Mouse (Mus musculus) CD4-positive, CD25-positive, alpha-beta regulatory T cell, adult 2 months (primary cell): Measurements from ENCODE around the gene Pdzd7.

Experiments used
- DNase-seq: peaks from one replicate; pipeline ENCODE4 v3.0.0-alpha.2; 2012; ENCODE audit warnings: low read depth, low spot score

Pdzd7 gene

GRCm38 (mm10) chr19:45045651-45046050 is at the start of gene Pdzd7:
TSS of gene Pdzd7 (minus strand) at chr19:45045717.
- no peak for DNase-seq

- DNase-seq, result peak; percentile 75
Observed at GRCm38 (mm10) chr19:45081841-45082550, 36.5 kb upstream of the Pdzd7 start.

GRCm38 (mm10) chr19:45081279-45081678 is 35.8 kb upstream of the Pdzd7 start:
- DNase-seq, result peak; percentile 85

GRCm38 (mm10) chr19:45080711-45081110 is 35.2 kb upstream of the Pdzd7 start:
- DNase-seq, result peak; percentile 29

DNA sequence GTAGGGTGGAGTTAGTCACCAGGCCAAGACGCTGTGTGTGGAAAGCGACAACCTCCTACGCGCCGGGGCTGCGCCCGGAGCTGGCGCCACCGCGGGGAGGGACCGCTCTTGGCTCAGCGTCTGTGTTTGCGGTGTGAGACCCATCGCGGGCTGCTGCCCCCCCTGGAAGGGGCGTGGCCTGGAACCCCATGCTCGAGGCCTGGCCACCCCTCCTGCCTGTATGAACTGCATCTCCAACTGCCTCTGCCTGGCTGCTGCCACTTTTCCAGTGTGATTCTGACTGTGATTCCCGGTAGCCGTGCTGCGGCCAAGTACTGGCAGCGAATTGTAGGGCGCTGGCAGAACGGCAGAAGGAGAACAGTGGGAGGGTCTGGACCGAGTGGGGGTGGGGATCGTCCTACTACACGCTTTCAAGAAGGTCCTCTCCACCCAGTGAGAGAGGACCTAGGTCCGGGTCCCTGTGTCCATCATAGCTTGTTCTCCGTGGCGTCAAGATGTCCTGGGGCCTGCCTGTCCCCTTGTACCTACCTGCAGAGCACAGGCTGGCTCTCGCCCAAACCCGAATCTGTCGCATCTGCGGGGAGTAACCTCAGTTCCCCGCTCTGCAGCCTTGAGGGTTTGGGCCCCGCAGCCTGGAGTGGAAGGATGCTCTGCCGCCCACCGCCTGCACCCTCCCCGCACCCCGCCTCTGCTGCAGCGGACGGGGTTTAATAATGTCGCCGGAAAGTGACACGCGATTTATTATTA is 34.4 kb upstream of the Pdzd7 start:
- peak; percentile 88 for DNase-seq

GRCm38 (mm10) chr19:45078971-45079764 is 33.7 kb upstream of the Pdzd7 start:
- peak; percentile 67 for DNase-seq

DNA sequence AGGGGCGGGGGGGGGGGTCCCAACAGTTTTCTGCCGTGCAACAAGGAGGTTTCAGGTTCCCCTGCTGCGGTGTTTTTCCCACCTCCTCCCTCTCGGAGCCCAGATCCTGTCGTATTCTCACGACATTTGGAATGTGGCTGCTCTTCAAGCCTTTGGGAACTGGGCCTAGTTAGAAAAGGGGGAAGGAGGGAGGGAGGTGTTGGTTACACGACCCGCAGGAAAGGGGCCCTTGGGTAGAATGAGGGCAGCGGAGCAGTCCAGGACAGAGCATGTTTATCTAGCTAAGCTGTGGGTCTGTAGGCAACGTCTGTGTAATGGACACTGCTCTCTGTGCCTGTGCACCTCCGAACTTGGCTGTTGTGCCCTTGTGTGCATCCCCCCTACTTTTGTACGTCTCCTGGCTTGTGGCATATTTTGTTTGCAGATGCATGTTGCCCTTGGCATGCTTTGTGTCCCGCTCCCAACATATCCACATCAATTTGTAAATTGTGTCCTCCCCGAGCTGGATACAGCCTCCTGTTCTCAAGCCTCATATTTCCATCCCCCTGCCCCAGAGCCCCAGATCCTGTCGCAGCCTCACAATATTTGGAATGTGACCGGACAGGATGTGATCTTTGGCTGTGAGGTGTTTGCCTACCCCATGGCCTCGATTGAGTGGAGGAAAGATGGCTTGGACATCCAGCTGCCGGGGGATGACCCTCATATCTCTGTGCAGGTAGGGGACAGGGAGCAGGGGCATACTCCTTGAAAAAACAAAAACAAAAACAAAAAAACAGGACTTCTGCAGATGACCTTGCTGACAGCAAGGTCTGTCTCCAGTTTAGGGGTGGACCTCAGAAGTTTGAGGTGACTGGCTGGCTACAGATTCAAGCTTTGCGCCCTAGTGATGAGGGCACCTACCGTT is 32.5 kb upstream of the Pdzd7 start:
- peak; percentile 16 for DNase-seq

DNA sequence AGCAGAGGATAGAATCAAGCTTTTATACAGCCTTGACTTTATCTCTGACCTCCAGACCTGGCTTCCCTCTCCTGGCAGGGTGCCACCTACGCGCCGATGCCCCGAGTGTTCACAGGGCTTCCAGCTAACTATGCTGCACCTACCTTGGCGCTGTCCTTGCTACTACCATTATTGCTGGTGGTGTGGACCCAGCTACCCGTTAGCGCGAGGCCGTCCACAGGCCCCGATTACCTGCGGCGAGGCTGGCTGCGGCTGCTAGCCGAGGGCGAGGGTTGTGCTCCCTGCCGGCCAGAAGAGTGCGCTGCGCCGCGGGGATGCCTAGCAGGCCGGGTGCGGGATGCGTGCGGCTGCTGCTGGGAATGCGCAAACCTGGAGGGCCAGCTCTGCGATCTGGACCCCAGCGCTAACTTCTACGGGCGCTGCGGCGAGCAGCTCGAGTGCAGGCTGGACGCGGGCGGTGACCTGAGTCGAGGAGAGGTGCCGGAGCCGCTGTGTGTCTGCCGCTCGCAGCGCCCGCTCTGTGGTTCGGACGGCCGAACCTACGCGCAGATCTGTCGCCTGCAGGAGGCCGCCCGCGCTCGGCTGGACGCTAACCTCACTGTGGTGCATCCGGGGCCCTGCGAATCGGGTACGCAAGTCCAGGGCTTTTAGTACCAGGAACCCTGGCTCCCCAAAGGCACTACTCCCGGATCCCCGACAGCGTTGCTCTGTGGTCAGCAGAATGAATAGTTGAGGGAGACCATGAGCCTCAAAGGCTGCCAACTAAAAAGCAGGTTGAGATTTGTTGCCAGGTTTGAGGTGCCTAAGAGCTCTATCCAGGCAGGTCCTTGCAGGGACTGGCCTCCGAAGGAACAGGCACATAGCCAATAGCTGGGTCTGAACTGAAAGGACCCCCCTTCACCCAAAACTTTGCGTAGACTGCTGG is 31.3 kb upstream of the Pdzd7 start:
- DNase-seq, result peak; percentile 74

GRCm38 (mm10) chr19:45076036-45076575 is 30.6 kb upstream of the Pdzd7 start:
- DNase-seq, result peak; percentile 56

DNA sequence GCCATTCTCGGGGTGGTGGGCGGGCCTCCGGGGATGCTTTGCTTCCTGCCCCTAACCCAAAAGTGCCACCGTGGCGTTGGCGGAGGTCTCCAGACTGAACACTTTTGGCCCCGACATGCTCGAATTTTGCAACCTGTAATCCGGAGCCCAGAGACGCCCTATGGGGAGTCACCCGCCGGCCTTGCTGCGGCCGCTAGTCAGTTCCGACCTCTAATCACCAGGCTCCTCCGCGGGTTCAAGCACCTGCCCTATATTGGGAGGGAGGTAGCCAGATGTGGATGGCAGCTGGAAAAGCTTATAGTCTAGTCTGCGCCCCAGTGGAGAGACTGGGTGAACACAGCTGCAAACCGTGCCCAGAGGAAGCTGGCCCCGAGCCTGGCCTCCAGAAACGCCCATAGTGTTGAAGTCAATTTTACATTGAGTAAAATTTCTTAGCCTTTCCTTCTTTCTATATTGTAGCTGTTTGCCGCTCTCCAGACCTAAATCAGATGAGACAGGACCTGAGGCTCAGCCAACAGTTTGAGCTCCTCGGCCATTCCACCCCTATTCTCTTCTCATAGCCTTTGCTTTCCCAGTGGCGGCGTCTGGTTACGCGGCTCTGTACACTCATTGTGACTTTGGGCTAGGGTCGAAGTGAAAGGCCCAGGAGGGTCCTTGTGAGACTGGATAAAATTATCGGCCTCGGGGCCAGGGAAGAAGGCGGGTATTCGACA is 30.0 kb upstream of the Pdzd7 start:
- DNase-seq, result peak; percentile 37

DNA sequence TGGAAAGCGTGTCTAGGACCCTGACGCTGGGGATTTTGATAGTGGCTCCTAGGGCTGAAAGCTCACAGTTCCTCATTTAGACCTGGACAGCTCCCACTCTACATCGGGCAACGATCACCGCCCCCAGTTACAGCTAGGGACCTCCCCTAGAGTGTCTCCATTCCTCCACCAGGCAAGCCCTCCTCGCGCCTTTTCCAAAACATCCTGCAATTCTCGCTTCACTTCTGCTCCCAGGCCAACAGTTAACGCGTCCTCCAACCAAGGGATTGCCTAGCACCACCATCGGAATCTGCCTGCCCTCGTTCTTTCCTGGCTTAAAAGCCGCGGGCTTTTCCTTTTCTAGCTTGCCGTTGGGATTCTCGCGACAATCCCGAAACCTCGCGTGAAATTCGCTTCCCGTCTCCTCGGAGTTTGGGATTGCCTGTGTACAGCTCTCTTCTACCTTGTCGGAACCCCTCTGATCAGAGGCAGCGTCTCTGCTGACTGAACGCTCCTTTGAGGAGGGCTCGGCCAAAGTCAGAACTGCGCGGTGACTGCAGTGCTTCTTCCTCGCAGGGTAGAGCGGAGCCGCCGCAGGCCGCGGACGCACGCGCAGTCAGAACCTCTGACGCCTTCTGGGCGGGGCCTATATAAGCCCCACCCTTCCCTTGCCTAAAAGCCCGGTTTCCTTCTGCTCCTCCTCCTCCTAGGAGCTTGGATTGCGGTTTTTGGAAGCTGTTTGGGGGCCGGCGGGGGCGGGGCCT is 29.2 kb upstream of the Pdzd7 start, which contains the start of gene Kazald1:
TSS of gene Kazald1 (plus strand) at position 662 of the 743 bp plus-strand sequence.
- DNase-seq, result peak; percentile 95

DNA sequence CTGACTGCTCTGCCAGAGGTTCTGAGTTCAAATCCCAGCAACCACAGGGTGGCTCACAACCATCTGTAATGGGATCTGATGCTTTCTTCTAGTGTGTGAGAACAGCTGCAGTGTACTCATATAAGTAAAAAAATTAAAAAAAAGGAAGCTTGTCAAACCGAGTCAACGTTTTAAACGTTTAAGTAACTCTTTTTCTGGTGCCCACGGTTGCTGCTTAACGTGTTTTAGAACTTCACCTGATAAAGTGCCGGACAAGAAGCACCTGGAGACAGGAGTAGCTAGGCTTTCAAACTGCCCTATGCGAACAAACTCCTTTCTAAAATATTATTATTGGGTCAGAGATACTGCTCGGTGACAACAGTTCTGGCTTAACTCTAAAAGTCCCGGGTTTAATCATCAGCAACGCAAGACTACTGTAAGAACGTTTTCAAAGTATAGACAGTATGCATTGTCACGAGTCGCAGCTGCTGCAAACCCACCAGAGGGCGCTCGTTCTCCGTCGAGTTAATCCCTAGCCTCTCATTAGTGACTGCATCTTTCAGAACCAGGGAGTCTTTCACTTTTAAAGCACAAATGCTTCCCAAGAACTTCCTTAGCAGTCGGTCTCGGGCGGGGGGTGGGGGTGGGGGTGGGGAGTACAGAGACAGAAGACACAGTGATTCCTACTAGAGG is 28.5 kb upstream of the Pdzd7 start:
- peak; percentile 95 for DNase-seq

DNA sequence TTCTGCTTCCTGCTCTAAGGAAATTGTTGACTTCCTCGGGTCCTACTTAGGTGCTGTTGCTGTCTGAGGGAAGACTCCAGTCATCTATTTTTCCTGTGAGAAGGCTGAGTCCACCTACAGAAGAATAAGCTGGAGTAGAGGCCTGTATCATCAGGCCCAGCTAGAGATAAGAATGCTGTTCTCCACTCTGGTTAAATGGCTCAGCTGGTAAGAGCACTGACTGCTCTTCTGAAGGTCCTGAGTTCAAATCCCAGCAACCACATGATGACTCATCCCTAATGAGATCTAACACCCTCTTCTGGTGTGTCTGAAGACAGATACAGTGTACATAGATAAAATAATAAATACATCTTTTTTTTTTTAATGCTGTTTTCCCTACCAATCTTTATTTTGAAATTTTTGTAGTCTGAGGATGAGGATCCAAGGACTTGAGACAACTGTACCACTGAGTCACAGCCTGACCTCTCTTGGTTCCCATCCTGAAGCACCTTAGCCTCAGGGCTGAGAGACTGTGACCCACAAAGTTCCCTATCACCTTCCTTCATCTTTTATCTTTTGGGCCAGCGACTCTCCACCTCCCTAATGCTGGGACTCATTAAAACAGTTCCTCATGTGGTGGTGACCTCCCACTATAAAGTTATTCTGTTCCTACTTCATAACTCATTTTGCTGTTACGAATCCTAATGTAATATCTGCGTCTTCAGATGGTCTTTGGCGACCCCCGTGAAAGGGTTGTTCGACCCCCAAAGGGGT is 22.4 kb upstream of the Pdzd7 start:
- no peak for DNase-seq

GRCm38 (mm10) chr19:45067170-45067569 is 21.7 kb upstream of the Pdzd7 start:
- DNase-seq, result no peak

DNA sequence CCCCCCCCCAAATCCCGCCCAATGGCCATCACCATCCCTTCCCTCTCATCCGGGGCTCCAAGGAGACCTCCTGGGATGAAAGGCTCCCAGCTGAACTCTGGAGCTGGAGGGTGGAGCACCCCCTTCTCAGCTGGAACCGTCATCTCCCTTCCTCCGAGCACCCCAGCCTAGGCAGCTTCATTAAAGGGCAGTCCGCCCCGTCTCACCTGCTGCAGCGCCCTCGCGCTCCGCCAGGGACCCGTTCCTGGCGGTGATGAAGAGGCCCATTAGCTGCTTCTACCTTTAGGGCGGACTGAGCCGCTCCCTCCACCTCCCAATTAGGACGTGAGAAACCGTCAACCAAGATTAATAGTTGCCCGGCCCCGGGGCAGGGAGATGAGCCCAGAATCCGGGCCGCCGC is 19.7 kb upstream of the Pdzd7 start:
- no peak for DNase-seq

DNA sequence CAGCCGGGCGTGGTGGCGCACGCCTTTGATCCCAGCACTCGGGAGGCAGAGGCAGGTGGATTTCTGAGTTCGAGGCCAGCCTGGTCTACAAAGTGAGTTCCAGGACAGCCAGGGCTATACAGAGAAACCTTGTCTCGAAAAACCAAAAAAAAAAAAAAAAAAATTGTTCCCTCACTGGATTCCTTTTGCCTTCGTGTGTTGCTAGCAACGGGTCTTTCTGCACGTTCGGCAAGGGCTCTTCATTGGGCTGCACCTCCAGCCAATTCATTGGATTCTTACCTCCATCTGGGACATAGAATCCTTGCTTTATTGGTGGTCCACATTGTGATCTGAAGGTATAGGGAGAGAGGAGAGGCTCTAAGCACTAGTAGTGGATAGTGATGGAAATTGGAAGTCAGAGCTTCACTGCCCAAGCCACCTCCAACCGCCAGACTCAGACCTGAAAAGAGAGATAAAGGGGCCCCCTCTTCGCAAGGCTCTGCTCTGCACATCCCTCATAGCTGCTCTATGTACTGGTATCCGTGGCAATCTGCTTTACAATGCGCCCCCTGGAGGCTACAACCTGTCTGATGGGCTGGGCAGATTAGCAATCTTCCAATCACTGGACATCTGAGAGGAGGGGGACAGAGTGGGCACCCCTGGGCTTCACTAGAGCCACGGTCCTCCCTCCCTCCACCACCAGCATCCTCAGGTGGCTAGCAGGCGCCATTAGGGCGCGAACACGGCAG is 18.2 kb upstream of the Pdzd7 start:
- DNase-seq, result peak; percentile 81
